Mouse (Mus musculus) midbrain, embryonic 11.5 days (tissue): ENCODE data around the gene Olfr299. TPM values are rescaled to one million over a fixed set of nuclear protein-coding genes. Genes with fewer than 3 reads are reported as not detected.

ENCODE experiments used
- ATAC-seq: fragments of 200-750 bp; cut with Nextera tagmentation; 2 replicates; pipeline ENCODE4 v1.8.0; 2017; ENCODE audit warnings: moderate TSS enrichment, moderate library complexity; ENCODE audit not compliant: low FRiP score
- DNase-seq: peaks from one replicate; pipeline ENCODE4 v3.0.0; 2015; ENCODE audit warnings: low spot score; ENCODE audit errors: missing footprints
- H3K27ac ChIP-seq: fragments of 300-500 bp; sonication (generic); 2 replicates; pipeline ENCODE4 v1.5.1; 2014; ENCODE audit warnings: low read depth, low read length
- H3K27me3 ChIP-seq: fragments of 300-500 bp; sonication (generic); 2 replicates; pipeline ENCODE4 v1.6.1; 2014; ENCODE audit warnings: mild to moderate bottlenecking, low read length, moderate library complexity, mixed read lengths; ENCODE audit not compliant: control insufficient read depth, insufficient read depth
- H3K36me3 ChIP-seq: fragments of 300-500 bp; sonication (generic); 2 replicates; pipeline ENCODE4 v1.6.1; 2014; ENCODE audit warnings: mild to moderate bottlenecking, low read length, moderate library complexity, mixed read lengths; ENCODE audit not compliant: control insufficient read depth, insufficient read depth
- H3K4me1 ChIP-seq: fragments of 300-500 bp; sonication (generic); 2 replicates; pipeline ENCODE4 v1.6.1; 2014; ENCODE audit warnings: low read length; ENCODE audit not compliant: control insufficient read depth, insufficient read depth
- H3K4me2 ChIP-seq: fragments of 300-500 bp; sonication (generic); 2 replicates; pipeline ENCODE4 v1.6.1; 2014; ENCODE audit warnings: mild to moderate bottlenecking, moderate library complexity
- H3K4me3 ChIP-seq: fragments of 300-500 bp; sonication (generic); 2 replicates; pipeline ENCODE4 v1.5.1; 2014; ENCODE audit warnings: low read depth, low read length
- H3K9ac ChIP-seq: fragments of 300-500 bp; sonication (generic); 2 replicates; pipeline ENCODE4 v1.6.1; 2014; ENCODE audit warnings: low read length
- H3K9me3 ChIP-seq: fragments of 300-500 bp; sonication (generic); 2 replicates; pipeline ENCODE4 v1.6.1; 2016; ENCODE audit warnings: low read length; ENCODE audit not compliant: control insufficient read depth
- WGBS: fragments of 180-500 bp; shearing (Covaris S2); extraction: QIAGEN DNeasy Blood & Tissue Kit; methylation state at CpG from one replicate; pipeline ENCODE4 v1.1.7; 2014; 5-methylcytosine and 5-hydroxymethylcytosine counted together
- polyA plus RNA-seq: library from polyadenylated mRNA; unstranded; fragments of >200 nt; fragmentation: Nextera tagmentation; extraction: Ambion mirVana; gene quantifications from 2 replicates; pipeline ENCODE4 v1.2.1, GENCODE M21; 2014

Olfr299 gene
- not detected in 2 replicates for polyA plus RNA-seq

GRCm38 (mm10) chr7:86459621-86460020, at the start of gene Olfr299:
Gene Olfr299 (plus strand): TSS chr7:86459921.
- no peak within 1 kb of the TSS for H3K27ac ChIP-seq
- H3K36me3 ChIP-seq = no peaks in the 10 kb centered on the region
- no peak for ATAC-seq
- 95% methylated on average over 1 of the region's 1 CpGs for WGBS
- no peaks in the 10 kb centered on the region for H3K27me3 ChIP-seq
- no peak within 1 kb of the TSS for H3K9ac ChIP-seq
- DNase-seq = no peak
- no peaks in the 10 kb centered on the region for H3K4me1 ChIP-seq
- no peak within 1 kb of the TSS for H3K4me2 ChIP-seq
- H3K9me3 ChIP-seq = no peaks in the 10 kb centered on the region
- no peak within 1 kb of the TSS for H3K4me3 ChIP-seq

GRCm38 (mm10) chr7:86492384-86492783, 32.7 kb downstream of the Olfr299 start, which contains the start of gene Olfr298:
Gene Olfr298 (minus strand): TSS chr7:86492484.
- Histone ChIP-seq H3K4me2 (no peak within 1 kb of the TSS), H3K9me3 (no peaks in the 10 kb centered on the region), H3K27me3 (no peaks in the 10 kb centered on the region), H3K9ac (no peak within 1 kb of the TSS), H3K4me1 (no peaks in the 10 kb centered on the region), H3K36me3 (no peaks in the 10 kb centered on the region), H3K4me3 (no peak within 1 kb of the TSS), H3K27ac (no peak within 1 kb of the TSS)
- no peak for ATAC-seq
- 77% methylated on average over 1 of the region's 1 CpGs for WGBS
- no peak for DNase-seq

Other genes with a start within 250 kb of the Olfr299 start
- gene Vmn2r76, start 213.6 kb upstream of the Olfr299 start, polyA plus RNA-seq = not detected in 2 replicates
- not detected in 2 replicates for gene Olfr310, start 182.7 kb upstream of the Olfr299 start, polyA plus RNA-seq
- not detected in 2 replicates for gene Olfr309, start 146.2 kb upstream of the Olfr299 start, polyA plus RNA-seq
- gene Olfr308, start 134.3 kb upstream of the Olfr299 start, polyA plus RNA-seq = not detected in 2 replicates
- gene Olfr307, start 122.3 kb upstream of the Olfr299 start, polyA plus RNA-seq = not detected in 2 replicates
- gene Olfr305, start 93.0 kb upstream of the Olfr299 start, polyA plus RNA-seq = not detected in 2 replicates
- gene Olfr304, start 73.3 kb upstream of the Olfr299 start, polyA plus RNA-seq = not detected in 2 replicates
- gene Olfr303, start 62.1 kb upstream of the Olfr299 start, polyA plus RNA-seq = not detected in 2 replicates
- gene Olfr301, start 56.1 kb upstream of the Olfr299 start, polyA plus RNA-seq = not detected in 2 replicates
- gene Olfr298, start 32.6 kb downstream of the Olfr299 start, polyA plus RNA-seq = not detected in 2 replicates
- gene Olfr297, start 60.0 kb downstream of the Olfr299 start, polyA plus RNA-seq = not detected in 2 replicates
- gene Olfr295, start 123.9 kb downstream of the Olfr299 start, polyA plus RNA-seq = not detected in 2 replicates
- gene Olfr294, start 156.7 kb downstream of the Olfr299 start, polyA plus RNA-seq = not detected in 2 replicates
- gene Olfr293, start 189.1 kb downstream of the Olfr299 start, polyA plus RNA-seq = not detected in 2 replicates
- gene Olfr292, start 228.4 kb downstream of the Olfr299 start, polyA plus RNA-seq = not detected in 2 replicates